In the genomic region with DNA sequence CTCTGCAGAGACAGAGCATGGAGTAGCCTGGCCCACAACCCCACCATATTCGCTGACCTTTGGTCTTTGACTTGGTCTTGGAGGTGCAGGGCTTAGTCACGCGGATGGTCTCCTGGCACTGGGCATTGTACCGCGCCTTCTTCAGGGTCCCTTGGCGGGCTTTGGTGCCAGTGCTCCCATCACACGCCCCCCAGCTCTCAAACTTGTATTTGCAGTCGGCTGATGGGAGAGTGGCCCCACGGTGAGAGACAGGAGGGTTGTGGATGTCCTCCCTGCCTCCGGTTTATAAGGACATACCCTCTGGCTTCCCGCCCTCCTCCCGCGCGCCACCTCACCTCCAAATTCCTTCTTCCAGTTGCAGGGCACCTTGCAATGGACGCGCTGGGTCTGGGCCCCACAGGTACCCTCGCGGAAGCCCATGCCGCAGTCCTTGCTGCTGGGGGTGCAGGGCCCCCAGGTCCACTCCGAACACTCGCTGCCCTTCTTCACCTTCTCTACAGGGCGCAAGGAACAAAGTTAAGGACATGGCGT, we compare ENCODE assay signal across 8 mouse cellular contexts. TPM values are rescaled to one million over a fixed set of nuclear protein-coding genes. Genes with fewer than 3 reads are reported as not detected.
A peak's percentile ranks its signal among the peaks of the same experiment; 100 is the strongest.
DNase-seq lines count a peak whose midpoint lies in the region; ATAC-seq and TF ChIP-seq lines count a peak whose summit lies in the region.

No protein-coding gene starts in this region.

- no peak for TF ChIP-seq EP300 in heart, adult 2 months (IDR thresholded peaks at IDR 0.05; ENCODE audit: insufficient read depth, low read depth, low read length)
- no peak for TF ChIP-seq EP300 in stomach, postnatal 0 days (optimal IDR thresholded peaks at IDR 0.05)

- no peak for TF ChIP-seq POLR2A in heart, adult 2 months (IDR thresholded peaks at IDR 0.05; ENCODE audit: insufficient read depth, low read depth, low read length)
- TF ChIP-seq POLR2A in cerebellum, adult 2 months (IDR thresholded peaks at IDR 0.05; ENCODE audit: borderline replicate concordance, insufficient read depth, low read length): no peak

- no peak overlapping the region for H3K27ac ChIP-seq in heart, adult 2 months
- no peak overlapping the region for H3K27ac ChIP-seq in cerebellum, adult 2 months (ENCODE audit: insufficient read depth, low read length)
- H3K27ac ChIP-seq in hindbrain, embryonic 11.5 days (ENCODE audit: low read depth, low read length): peak overlapping the region; percentile 96
- H3K27ac ChIP-seq in limb, embryonic 15.5 days: peak overlapping the region; percentile 94
- H3K27ac ChIP-seq in stomach, postnatal 0 days (replicated peaks): no peak overlapping the region

- 47% methylated on average over 23 of the region's 23 CpGs for WGBS in heart, adult 2 months
- 59% methylated on average over 23 of the region's 23 CpGs for WGBS in cerebellum, adult 2 months
- WGBS in hindbrain, embryonic 11.5 days: under 1% methylated on average over 23 of the region's 23 CpGs
- WGBS in limb, embryonic 15.5 days: 3% methylated on average over 23 of the region's 23 CpGs
- WGBS in stomach, postnatal 0 days: 12% methylated on average over 23 of the region's 23 CpGs

- no peaks in the 10 kb centered on the region for H3K4me1 ChIP-seq in heart, adult 2 months (ENCODE audit: control insufficient read depth, insufficient read depth, low read length)
- H3K4me1 ChIP-seq in cerebellum, adult 2 months (ENCODE audit: control insufficient read depth, insufficient read depth, low read length): peaks cover 60% of the 10 kb centered on the region
- peaks cover 10% of the 10 kb centered on the region; the same call in 1 of the 2 replicates for H3K4me1 ChIP-seq in hindbrain, embryonic 11.5 days (replicated peaks; ENCODE audit: control insufficient read depth, insufficient read depth, low read length)
- H3K4me1 ChIP-seq in limb, embryonic 15.5 days: peaks cover 50% of the 10 kb centered on the region
- peaks cover 5% of the 10 kb centered on the region for H3K4me1 ChIP-seq in stomach, postnatal 0 days (replicated peaks; ENCODE audit: control insufficient read depth, insufficient read depth)

- peak; percentile 4 to 19 for DNase-seq in heart, adult 2 months
- DNase-seq in heart, postnatal 10 days: no peak
- peak in 1 of 2 experiments; percentile 44 for DNase-seq in cerebellum, adult 2 months
- peak; percentile 64 for DNase-seq in hindbrain, embryonic 11.5 days (ENCODE audit: low spot score)
- DNase-seq in stomach, postnatal 0 days (ENCODE audit: low spot score): no peak
- no peak for DNase-seq in left cerebral cortex, adult 18-20 months (ENCODE audit: low spot score in 2 of 2)
- DNase-seq in T-cell, adult 2 months (ENCODE audit: low spot score): no peak

- no peak overlapping the region; the same call in 1 of the 2 replicates for H3K4me3 ChIP-seq in heart, adult 2 months
- peak overlapping the region; percentile 2 for H3K4me3 ChIP-seq in cerebellum, adult 2 months (replicated peaks; ENCODE audit: insufficient read depth, low read depth, low read length)
- peak overlapping the region; percentile 88 for H3K4me3 ChIP-seq in hindbrain, embryonic 11.5 days (ENCODE audit: low read depth, low read length)
- peak overlapping the region; percentile 64 for H3K4me3 ChIP-seq in limb, embryonic 15.5 days
- H3K4me3 ChIP-seq in stomach, postnatal 0 days (ENCODE audit: low read depth, low read length): peak overlapping the region; percentile 49

- no peaks in the 10 kb centered on the region for H3K27me3 ChIP-seq in heart, adult 2 months (ENCODE audit: control insufficient read depth, insufficient read depth, low read length)
- H3K27me3 ChIP-seq in cerebellum, adult 2 months (ENCODE audit: control insufficient read depth, insufficient read depth, low read length): no peaks in the 10 kb centered on the region
- H3K27me3 ChIP-seq in hindbrain, embryonic 11.5 days (ENCODE audit: control insufficient read depth, insufficient read depth, low read length): no peaks in the 10 kb centered on the region; the same call in 1 of the 2 replicates
- H3K27me3 ChIP-seq in limb, embryonic 15.5 days: 0 out of 2 replicates have a peak, but pooled peaks cover 3% of the 10 kb centered on the region
- H3K27me3 ChIP-seq in stomach, postnatal 0 days (ENCODE audit: control insufficient read depth, insufficient read depth, low read length): no peaks in the 10 kb centered on the region

- no peaks in the 10 kb centered on the region for H3K36me3 ChIP-seq in heart, adult 2 months (ENCODE audit: control insufficient read depth, insufficient read depth, low read length)
- H3K36me3 ChIP-seq in hindbrain, embryonic 11.5 days (ENCODE audit: control insufficient read depth, insufficient read depth, low read length): no peaks in the 10 kb centered on the region
- peaks cover 26% of the 10 kb centered on the region for H3K36me3 ChIP-seq in limb, embryonic 15.5 days
- H3K36me3 ChIP-seq in stomach, postnatal 0 days (ENCODE audit: control insufficient read depth, insufficient read depth, low read length): peaks cover 7% of the 10 kb centered on the region

- H3K4me2 ChIP-seq in hindbrain, embryonic 11.5 days (replicated peaks; ENCODE audit: low read depth, low read length): peak overlapping the region; percentile 91
- peak overlapping the region; percentile 75 for H3K4me2 ChIP-seq in limb, embryonic 15.5 days
- H3K4me2 ChIP-seq in stomach, postnatal 0 days (replicated peaks; ENCODE audit: low read depth): peak overlapping the region; percentile 64

- no peak overlapping the region; the same call in 1 of the 2 replicates for H3K9ac ChIP-seq in heart, adult 2 months (ENCODE audit: low read depth, low read length)
- H3K9ac ChIP-seq in hindbrain, embryonic 11.5 days (ENCODE audit: low read depth, low read length): peak overlapping the region; percentile 99
- H3K9ac ChIP-seq in limb, embryonic 15.5 days: peak overlapping the region; percentile 79
- H3K9ac ChIP-seq in stomach, postnatal 0 days (ENCODE audit: low read length): peak overlapping the region; percentile 78

- H3K79me2 ChIP-seq in heart, adult 2 months (replicated peaks; ENCODE audit: control insufficient read depth, insufficient read depth, low read length): no peaks in the 10 kb centered on the region

- intact Hi-C loops in heart, adult 2 months (cut with DNase I): no loop called here
- intact Hi-C loops in heart, postnatal 10 days (cut with DNase I): no loop called here

- peak; percentile 12; the same call in 1 of the 2 replicates for ATAC-seq in hindbrain, embryonic 11.5 days (ENCODE audit: low FRiP score)
- no peak for ATAC-seq in limb, embryonic 15.5 days (ENCODE audit: insufficient number of reproducible peaks, low FRiP score, low TSS enrichment, low read depth)
- 0 out of 2 replicates have a peak, but pooled peaks have one; percentile 8 for ATAC-seq in stomach, postnatal 0 days (ENCODE audit: low FRiP score, low TSS enrichment)

- no peak for TF ChIP-seq CTCF in heart, adult 2 months (IDR thresholded peaks at IDR 0.05)
- TF ChIP-seq CTCF in cerebellum, adult 2 months (IDR thresholded peaks at IDR 0.05; ENCODE audit: borderline replicate concordance, insufficient read depth, low read depth, low read length): no peak
- no peak; the same call in 1 of the 2 replicates for TF ChIP-seq CTCF in stomach, postnatal 0 days (IDR thresholded peaks at IDR 0.05; ENCODE audit: low read depth)

- H3K9me3 ChIP-seq in hindbrain, embryonic 11.5 days (ENCODE audit: control insufficient read depth, low read length): no peaks in the 10 kb centered on the region
- H3K9me3 ChIP-seq in limb, embryonic 15.5 days: no peaks in the 10 kb centered on the region
- H3K9me3 ChIP-seq in stomach, postnatal 0 days (ENCODE audit: control insufficient read depth, low read length): no peaks in the 10 kb centered on the region

RNA-seq across cellular contexts. Expression of gene Mdk, which starts 1.3 kb away (rescaled TPM):
- 1 to 10 TPM; 2.5 to 2.8 TPM for total RNA-seq in heart, adult 2 months (2021)
- polyA plus RNA-seq in heart, adult 2 months (2012; rRNA removed): 4.1 and 5.4 TPM in 2 replicates
- 10 to 100 TPM; 51.5 to 56.1 TPM for total RNA-seq in heart, postnatal 10 days (2021)
- polyA plus RNA-seq in cerebellum, adult 2 months (2012; rRNA removed): 77.8 and 78.9 TPM in 2 replicates
- 960 and 984 TPM in 2 replicates for polyA plus RNA-seq in hindbrain, embryonic 11.5 days (2014; fragmentation: Nextera tagmentation; extraction: Ambion mirVana)
- 899 and 1,046 TPM in 2 replicates for polyA plus RNA-seq in limb, embryonic 15.5 days (2015; fragmentation: Nextera tagmentation; extraction: Ambion mirVana)
- polyA plus RNA-seq in stomach, postnatal 0 days (2015; fragmentation: Nextera tagmentation; extraction: Ambion mirVana): 157 and 170 TPM in 2 replicates
- total RNA-seq in left cerebral cortex, adult 18-20 months (2021): 10 to 100 TPM; 19.0 to 23.8 TPM

RNA-seq across cellular contexts. Expression of gene Chrm4, which starts 3.8 kb away (rescaled TPM):
- not detected for total RNA-seq in heart, adult 2 months (2021)
- polyA plus RNA-seq in heart, adult 2 months (2012; rRNA removed): 0.14 and 0.29 TPM in 2 replicates
- total RNA-seq in heart, postnatal 10 days (2021): under 1 TPM in 1 of 2 experiments, not detected in 1; 0.17 TPM
- polyA plus RNA-seq in cerebellum, adult 2 months (2012; rRNA removed): 2.0 TPM in 2 replicates
- 0.20 and 0.42 TPM in 2 replicates for polyA plus RNA-seq in hindbrain, embryonic 11.5 days (2014; fragmentation: Nextera tagmentation; extraction: Ambion mirVana)
- polyA plus RNA-seq in limb, embryonic 15.5 days (2015; fragmentation: Nextera tagmentation; extraction: Ambion mirVana): 0.20 and 0.29 TPM in 2 replicates
- 0.08 and 0.16 TPM in 2 replicates for polyA plus RNA-seq in stomach, postnatal 0 days (2015; fragmentation: Nextera tagmentation; extraction: Ambion mirVana)
- 10 to 100 TPM; 56.6 to 61.4 TPM for total RNA-seq in left cerebral cortex, adult 18-20 months (2021)

RNA-seq across cellular contexts. Expression of gene Gm9821, which starts 14.7 kb away (rescaled TPM):
- not detected for total RNA-seq in heart, adult 2 months (2021)
- not detected in 2 replicates for polyA plus RNA-seq in heart, adult 2 months (2012; rRNA removed)
- total RNA-seq in heart, postnatal 10 days (2021): not detected
- not detected in 2 replicates for polyA plus RNA-seq in cerebellum, adult 2 months (2012; rRNA removed)
- 0.27 and 0.37 TPM in 2 replicates for polyA plus RNA-seq in hindbrain, embryonic 11.5 days (2014; fragmentation: Nextera tagmentation; extraction: Ambion mirVana)
- 0.45 TPM in 2 replicates for polyA plus RNA-seq in limb, embryonic 15.5 days (2015; fragmentation: Nextera tagmentation; extraction: Ambion mirVana)
- polyA plus RNA-seq in stomach, postnatal 0 days (2015; fragmentation: Nextera tagmentation; extraction: Ambion mirVana): 0.13 and 0.15 TPM in 2 replicates
- not detected for total RNA-seq in left cerebral cortex, adult 18-20 months (2021)

RNA-seq across cellular contexts. Expression of gene Dgkz, which starts 44.8 kb away (rescaled TPM):
- total RNA-seq in heart, adult 2 months (2021): 10 to 100 TPM; 35.5 to 37.5 TPM
- 102 and 118 TPM in 2 replicates for polyA plus RNA-seq in heart, adult 2 months (2012; rRNA removed)
- total RNA-seq in heart, postnatal 10 days (2021): 10 to 100 TPM; 64.3 to 85.9 TPM
- polyA plus RNA-seq in cerebellum, adult 2 months (2012; rRNA removed): 716 and 832 TPM in 2 replicates
- 24.1 and 28.9 TPM in 2 replicates for polyA plus RNA-seq in hindbrain, embryonic 11.5 days (2014; fragmentation: Nextera tagmentation; extraction: Ambion mirVana)
- 30.9 and 35.9 TPM in 2 replicates for polyA plus RNA-seq in limb, embryonic 15.5 days (2015; fragmentation: Nextera tagmentation; extraction: Ambion mirVana)
- polyA plus RNA-seq in stomach, postnatal 0 days (2015; fragmentation: Nextera tagmentation; extraction: Ambion mirVana): 18.6 and 23.2 TPM in 2 replicates
- total RNA-seq in left cerebral cortex, adult 18-20 months (2021): 100 to 1,000 TPM; 491 to 526 TPM

Comparison
In these comparisons a context has a peak if more than half of its experiments do, and no peak if none do; other contexts are left out.
1. DNase-seq: peak in heart, adult 2 months (2 of 2) and hindbrain, embryonic 11.5 days (single experiment); none in heart, postnatal 10 days (0 of 2), stomach, postnatal 0 days (single experiment), left cerebral cortex, adult 18-20 months (0 of 2) and T-cell, adult 2 months (single experiment).
2. H3K27ac ChIP-seq: peak in hindbrain, embryonic 11.5 days (single experiment) and limb, embryonic 15.5 days (single experiment); none in heart, adult 2 months (single experiment), cerebellum, adult 2 months (single experiment) and stomach, postnatal 0 days (single experiment).
3. RNA of gene Mdk, which starts 1.3 kb away (polyA plus RNA-seq): 899 to 1,046 TPM in limb, embryonic 15.5 days, 960 to 984 TPM in hindbrain, embryonic 11.5 days, 157 to 170 TPM in stomach, postnatal 0 days and 77.8 to 78.9 TPM in cerebellum, adult 2 months; 4.1 to 5.4 TPM in heart, adult 2 months; every median in the first group is over 10 times any median in the second.
4. Peak in every context shown above with its lines, with median percentiles within 50 percentile points of each other: H3K4me2 ChIP-seq.